Mouse (Mus musculus) megakaryocyte, embryonic 14.5 days (primary cell): ENCODE results near the gene Foxn3.

Experiments
- FLI1 ChIP-seq: IDR thresholded peaks from 2 replicates; pipeline ENCODE4 v1.6.1; 2012; ENCODE audit warnings: low read length, inconsistent platforms, mixed read lengths
- GATA1 ChIP-seq: IDR thresholded peaks from 3 replicates; pipeline ENCODE4 v1.6.1; 2012; ENCODE audit warnings: mixed read lengths, low read length, inconsistent platforms, borderline replicate concordance

GRCm38 (mm10) chr12:99333304-99333968, 229.9 kb downstream of the Foxn3 start:
- TF ChIP-seq GATA1 (no peak), FLI1 (no peak)
